Mouse (Mus musculus): ENCODE data around the gene Max. TPM values are rescaled to one million over a fixed set of nuclear protein-coding genes. Genes with fewer than 3 reads are reported as not detected.
A peak's percentile ranks its signal among the peaks of the same experiment; 100 is the strongest.

Gene Max
- total RNA-seq (2021) (10 to 100 TPM; 65.6 to 76.2 TPM), polyA plus RNA-seq (2012; rRNA removed) (27.0 and 38.5 TPM in 2 replicates)
- long read RNA-seq, partial matches to known transcripts: 0 of 4 reads
- long read RNA-seq, other reads (novel, unspliced or antisense): 2 of 4 reads

DNA sequence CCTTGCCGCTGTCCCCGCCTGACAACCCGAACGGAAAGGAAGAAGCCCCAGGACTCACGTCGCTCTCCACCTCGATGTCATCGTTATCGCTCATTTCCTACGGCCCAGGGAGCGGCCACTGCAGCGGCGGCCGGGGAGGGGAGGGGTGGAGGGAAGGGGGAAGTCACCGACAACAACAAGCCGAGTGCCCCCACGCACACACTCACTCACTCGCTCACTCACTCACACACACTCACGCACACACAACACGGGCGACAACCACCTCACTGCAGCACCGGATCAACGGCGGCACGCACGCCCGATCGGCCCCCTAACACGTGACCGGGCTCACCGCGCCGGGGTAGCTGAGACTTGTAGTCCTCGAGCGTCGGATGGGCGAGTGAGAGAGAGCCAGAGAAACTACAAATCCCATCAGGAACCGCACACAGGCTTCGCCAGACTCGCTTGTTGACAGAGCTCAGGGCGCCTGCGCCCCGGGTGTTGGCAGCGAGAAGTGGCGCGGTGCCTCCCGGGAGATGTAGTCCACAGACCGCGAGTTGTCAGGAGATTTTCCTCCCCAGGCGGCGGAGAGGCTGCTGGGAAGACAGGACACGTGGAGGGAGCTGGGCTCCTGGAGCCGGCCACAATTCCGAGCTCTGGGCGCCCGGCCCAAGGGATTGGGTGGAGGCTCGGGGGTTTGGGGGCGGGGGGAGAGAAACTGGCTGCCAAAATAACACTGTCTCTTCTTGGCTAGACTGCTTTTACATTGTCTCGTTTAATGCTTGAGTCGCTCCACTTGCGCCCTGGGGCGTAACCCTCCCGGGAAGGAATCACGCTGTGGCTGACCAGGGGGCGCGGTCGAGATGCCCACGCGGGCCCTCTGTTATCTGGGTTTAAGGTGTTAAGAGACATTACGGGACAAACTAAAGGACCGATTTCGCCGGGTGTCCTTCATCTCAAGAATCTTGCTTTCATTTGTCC lies at the start of gene Max:
Gene Max (minus strand): TSS at position 270 of the 960 bp plus-strand sequence.
- peaks cover 6% of the 10 kb centered on the region; the same call in 1 of the 2 replicates for H3K79me2 ChIP-seq (replicated peaks; ENCODE audit: control insufficient read depth, insufficient read depth, low read length)
- peak; percentile 98 to 100 for DNase-seq
- intact Hi-C loops (cut with DNase I): loop anchor here (1.0 to 5.0 kb wide), 3 partner anchors 35 to 125 kb away; no protein-coding TSS in a partner anchor
- peak within 1 kb of the TSS; percentile 79 for H3K9ac ChIP-seq (ENCODE audit: low read depth, low read length)
- H3K27me3 ChIP-seq (ENCODE audit: control insufficient read depth, insufficient read depth, low read length): no peaks in the 10 kb centered on the region
- H3K27ac ChIP-seq: peak within 1 kb of the TSS; percentile 88
- H3K36me3 ChIP-seq (ENCODE audit: control insufficient read depth, insufficient read depth, low read length): peaks cover 29% of the 10 kb centered on the region
- H3K4me1 ChIP-seq (ENCODE audit: control insufficient read depth, insufficient read depth, low read length): peaks cover 3% of the 10 kb centered on the region
- H3K4me3 ChIP-seq: peak within 1 kb of the TSS; percentile 71
- TF ChIP-seq POLR2A (IDR thresholded peaks at IDR 0.05; ENCODE audit: insufficient read depth, low read depth, low read length) (peak; percentile 94), CTCF (IDR thresholded peaks at IDR 0.05) (no peak), EP300 (IDR thresholded peaks at IDR 0.05; ENCODE audit: insufficient read depth, low read depth, low read length) (peak; percentile 54; the same call in 1 of the 2 replicates)
- WGBS: under 1% methylated on average over 72 of the region's 73 CpGs

DNA sequence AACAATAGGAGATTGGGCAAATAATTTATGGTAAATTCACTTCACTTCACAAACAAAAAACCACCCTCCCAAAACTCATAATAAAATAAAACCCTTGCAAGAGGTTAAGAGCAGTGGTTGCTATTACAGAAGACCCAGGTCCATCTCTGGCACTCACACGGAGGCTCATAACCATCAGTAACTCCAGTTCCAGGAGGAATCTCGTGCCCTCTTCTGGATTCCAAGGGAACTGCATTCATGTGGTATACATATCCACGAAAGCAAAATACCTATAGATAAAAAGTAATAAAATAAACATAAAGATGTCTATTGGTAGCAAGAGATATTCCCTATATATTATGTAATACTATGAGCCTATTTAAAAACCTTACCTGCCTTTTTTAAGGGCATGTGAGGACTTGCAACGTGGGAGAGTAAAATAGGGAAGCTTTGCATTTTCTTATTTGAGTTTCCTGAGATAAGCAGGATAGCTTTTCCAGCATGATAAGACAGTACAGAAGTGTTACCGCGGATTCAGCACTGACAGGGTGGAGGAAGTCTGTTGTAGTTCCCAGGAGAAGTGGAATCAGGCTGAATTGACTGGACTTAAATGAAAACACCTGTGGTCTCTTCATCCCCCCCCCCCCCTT lies 49.2 kb upstream of the Max start:
- TF ChIP-seq CTCF (IDR thresholded peaks at IDR 0.05) (peak; percentile 79), EP300 (IDR thresholded peaks at IDR 0.05; ENCODE audit: insufficient read depth, low read depth, low read length) (no peak), POLR2A (IDR thresholded peaks at IDR 0.05; ENCODE audit: insufficient read depth, low read depth, low read length) (no peak)
- WGBS: 36% methylated on average over 6 of the region's 6 CpGs
- Histone ChIP-seq H3K36me3 (ENCODE audit: control insufficient read depth, insufficient read depth, low read length) (no peaks in the 10 kb centered on the region), H3K4me3 (no peak overlapping the region), H3K79me2 (replicated peaks; ENCODE audit: control insufficient read depth, insufficient read depth, low read length) (no peaks in the 10 kb centered on the region), H3K27me3 (ENCODE audit: control insufficient read depth, insufficient read depth, low read length) (no peaks in the 10 kb centered on the region), H3K27ac (no peak overlapping the region), H3K9ac (ENCODE audit: low read depth, low read length) (no peak overlapping the region), H3K4me1 (ENCODE audit: control insufficient read depth, insufficient read depth, low read length) (no peaks in the 10 kb centered on the region)
- intact Hi-C loops (cut with DNase I): loop anchor here (5.0 kb wide), 1 partner anchor 174 kb away; no protein-coding TSS in a partner anchor
- DNase-seq: no peak

DNA sequence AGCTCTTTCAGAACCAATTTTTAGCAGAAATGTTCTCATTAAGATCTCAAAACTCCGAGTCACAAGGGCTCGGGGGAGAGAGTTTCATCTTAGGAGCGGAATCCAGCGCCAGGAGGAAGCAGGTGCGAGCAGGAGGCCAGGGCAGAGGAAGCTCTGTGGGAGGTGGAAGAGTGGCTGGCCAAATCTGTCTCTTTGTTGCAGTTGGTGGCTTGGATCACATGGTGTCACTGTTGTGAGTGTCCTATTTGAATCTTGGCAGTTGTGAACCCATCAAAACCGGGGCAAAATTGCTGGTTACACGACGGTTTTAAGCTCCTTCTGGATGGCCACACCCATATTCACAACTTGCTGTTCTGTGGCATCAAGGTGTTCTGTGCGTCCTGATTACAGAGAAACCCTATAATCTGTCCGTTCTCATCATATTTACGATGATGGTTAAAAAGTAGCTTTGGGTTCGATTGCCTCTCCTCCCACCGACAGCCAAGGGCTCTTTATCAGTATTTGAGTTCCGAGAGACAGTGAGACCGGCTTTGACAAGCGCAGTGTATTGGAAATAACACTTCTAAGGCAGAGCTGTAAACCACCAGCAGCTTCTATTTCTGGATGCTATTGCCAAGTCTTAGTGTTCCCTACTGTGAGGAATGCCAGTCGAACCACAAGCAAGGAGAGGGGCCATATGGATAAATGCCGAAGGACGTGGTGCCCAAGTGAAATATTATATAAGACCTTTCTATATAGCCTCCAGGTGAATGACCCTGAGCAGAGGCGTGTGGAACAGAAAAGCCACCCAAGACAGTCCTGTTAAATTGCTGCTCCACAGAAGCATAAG lies 47.4 kb upstream of the Max start:
- intact Hi-C loops (cut with DNase I): loop anchor here (5.0 to 10.0 kb wide), 2 partner anchors 172 to 775 kb away; no protein-coding TSS in a partner anchor
- H3K9ac ChIP-seq (ENCODE audit: low read depth, low read length): no peak overlapping the region
- 42% methylated on average over 20 of the region's 20 CpGs for WGBS
- DNase-seq: no peak
- no peaks in the 10 kb centered on the region for H3K27me3 ChIP-seq (ENCODE audit: control insufficient read depth, insufficient read depth, low read length)
- no peak overlapping the region for H3K4me3 ChIP-seq
- H3K79me2 ChIP-seq (replicated peaks; ENCODE audit: control insufficient read depth, insufficient read depth, low read length): no peaks in the 10 kb centered on the region
- TF ChIP-seq POLR2A (IDR thresholded peaks at IDR 0.05; ENCODE audit: insufficient read depth, low read depth, low read length): no peak
- no peak for TF ChIP-seq EP300 (IDR thresholded peaks at IDR 0.05; ENCODE audit: insufficient read depth, low read depth, low read length)
- peak; percentile 57 for TF ChIP-seq CTCF (IDR thresholded peaks at IDR 0.05)
- H3K27ac ChIP-seq: no peak overlapping the region
- no peaks in the 10 kb centered on the region for H3K4me1 ChIP-seq (ENCODE audit: control insufficient read depth, insufficient read depth, low read length)
- no peaks in the 10 kb centered on the region for H3K36me3 ChIP-seq (ENCODE audit: control insufficient read depth, insufficient read depth, low read length)

DNA sequence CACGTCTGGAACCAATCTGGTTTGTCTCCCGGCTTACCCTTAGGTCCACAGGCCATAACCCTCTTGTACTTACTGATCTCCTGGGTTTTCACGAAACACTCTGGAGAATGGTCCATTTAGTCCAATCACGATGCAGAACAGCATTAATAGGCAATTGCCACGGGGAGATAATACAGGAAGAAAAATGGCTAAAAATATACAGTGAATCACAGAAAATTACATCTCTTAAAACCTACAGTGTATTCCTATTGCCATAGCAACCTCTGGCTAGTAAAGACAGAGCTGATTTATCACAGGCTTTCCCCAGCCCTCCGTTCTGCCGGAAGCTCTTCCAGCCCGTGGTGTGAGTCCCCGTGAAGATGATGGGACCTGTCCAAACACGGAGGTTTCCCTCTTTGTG lies 42.9 kb upstream of the Max start:
- no peak overlapping the region for H3K27ac ChIP-seq
- no peaks in the 10 kb centered on the region for H3K4me1 ChIP-seq (ENCODE audit: control insufficient read depth, insufficient read depth, low read length)
- no peaks in the 10 kb centered on the region for H3K79me2 ChIP-seq (replicated peaks; ENCODE audit: control insufficient read depth, insufficient read depth, low read length)
- 51% methylated on average over 10 of the region's 10 CpGs for WGBS
- no peak overlapping the region for H3K9ac ChIP-seq (ENCODE audit: low read depth, low read length)
- DNase-seq: no peak
- no peaks in the 10 kb centered on the region for H3K36me3 ChIP-seq (ENCODE audit: control insufficient read depth, insufficient read depth, low read length)
- TF ChIP-seq CTCF (IDR thresholded peaks at IDR 0.05) (no peak), EP300 (IDR thresholded peaks at IDR 0.05; ENCODE audit: insufficient read depth, low read depth, low read length) (no peak), POLR2A (IDR thresholded peaks at IDR 0.05; ENCODE audit: insufficient read depth, low read depth, low read length) (no peak)
- no peak overlapping the region for H3K4me3 ChIP-seq
- intact Hi-C loops (cut with DNase I): loop anchor here (10.0 kb wide), 1 partner anchor 780 kb away; no protein-coding TSS in a partner anchor
- no peaks in the 10 kb centered on the region for H3K27me3 ChIP-seq (ENCODE audit: control insufficient read depth, insufficient read depth, low read length)

DNA sequence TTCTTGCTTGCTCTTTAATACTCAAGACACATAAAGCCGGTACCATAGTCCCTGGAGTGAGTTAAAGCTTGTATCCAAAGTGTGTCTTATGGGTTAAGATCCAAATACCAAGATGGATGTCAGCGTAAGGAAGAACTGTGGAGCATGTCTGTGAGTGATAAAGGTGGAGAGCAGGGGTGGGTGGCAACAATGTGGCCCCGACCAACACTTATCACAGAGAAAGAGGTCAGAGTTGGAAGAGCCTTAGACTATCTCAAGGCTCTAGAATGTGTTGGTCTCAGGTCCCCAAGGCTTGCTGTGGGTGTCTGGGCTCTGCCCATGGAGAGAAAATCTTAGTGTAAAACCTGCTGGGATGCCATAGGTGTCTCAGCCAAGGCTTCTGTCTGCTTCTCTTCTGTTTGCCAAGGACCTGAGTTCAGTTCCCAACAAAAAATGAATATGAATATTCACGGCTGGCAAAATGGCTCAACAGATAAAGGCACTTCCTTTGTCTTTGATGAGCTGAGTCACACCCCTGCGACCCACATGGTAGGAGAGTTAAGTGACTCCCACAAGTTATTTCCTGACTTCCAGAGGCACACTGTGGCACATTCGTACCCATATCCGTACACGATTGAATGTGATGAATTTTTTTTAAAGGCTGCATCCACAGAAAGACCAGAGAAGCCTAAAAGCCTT lies 40.7 kb upstream of the Max start:
- 73% methylated on average over 8 of the region's 8 CpGs for WGBS
- intact Hi-C loops (cut with DNase I): loop anchor here (10.0 kb wide), 1 partner anchor 782 kb away; no protein-coding TSS in a partner anchor
- no peaks in the 10 kb centered on the region for H3K79me2 ChIP-seq (replicated peaks; ENCODE audit: control insufficient read depth, insufficient read depth, low read length)
- no peak overlapping the region for H3K27ac ChIP-seq
- no peak overlapping the region for H3K9ac ChIP-seq (ENCODE audit: low read depth, low read length)
- TF ChIP-seq EP300 (IDR thresholded peaks at IDR 0.05; ENCODE audit: insufficient read depth, low read depth, low read length) (no peak), CTCF (IDR thresholded peaks at IDR 0.05) (no peak), POLR2A (IDR thresholded peaks at IDR 0.05; ENCODE audit: insufficient read depth, low read depth, low read length) (no peak)
- H3K4me1 ChIP-seq (ENCODE audit: control insufficient read depth, insufficient read depth, low read length): no peaks in the 10 kb centered on the region
- no peaks in the 10 kb centered on the region for H3K36me3 ChIP-seq (ENCODE audit: control insufficient read depth, insufficient read depth, low read length)
- DNase-seq: no peak
- H3K27me3 ChIP-seq (ENCODE audit: control insufficient read depth, insufficient read depth, low read length): no peaks in the 10 kb centered on the region
- H3K4me3 ChIP-seq: no peak overlapping the region

All from heart, adult 2 months (tissue).